Mouse (Mus musculus): ENCODE results near the gene Rnf123. TPM values are rescaled to one million over a fixed set of nuclear protein-coding genes. Genes with fewer than 3 reads are reported as not detected.
"Not testable (repeated sequence)": the region's sequence is repeated elsewhere in the genome, so short reads cannot be mapped to it uniquely, and the experiment has no call there.

Gene Rnf123
- total RNA-seq, 4 experiments from 2014 or later = 89.0 to 123 (median 115) TPM

GRCm38 (mm10) chr9:108044751-108045492 is 38.2 kb downstream of the Rnf123 start:
- no peak for DNase-seq (ENCODE audit: low spot score in 2 of 2)

GRCm38 (mm10) chr9:108035331-108036156 is 47.6 kb downstream of the Rnf123 start:
- no peak for DNase-seq (ENCODE audit: low spot score in 2 of 2)

GRCm38 (mm10) chr9:108032126-108032525 is 51.0 kb downstream of the Rnf123 start:
- DNase-seq (ENCODE audit: low spot score in 2 of 2) = no peak

GRCm38 (mm10) chr9:108027867-108028266 is 55.3 kb downstream of the Rnf123 start:
- DNase-seq (ENCODE audit: low spot score in 2 of 2) = no peak

GRCm38 (mm10) chr9:108026584-108026983 is 56.6 kb downstream of the Rnf123 start:
- no peak for DNase-seq (ENCODE audit: low spot score in 2 of 2)

GRCm38 (mm10) chr9:108023216-108023615 is 59.9 kb downstream of the Rnf123 start:
- DNase-seq (ENCODE audit: low spot score in 2 of 2) = no peak

DNA sequence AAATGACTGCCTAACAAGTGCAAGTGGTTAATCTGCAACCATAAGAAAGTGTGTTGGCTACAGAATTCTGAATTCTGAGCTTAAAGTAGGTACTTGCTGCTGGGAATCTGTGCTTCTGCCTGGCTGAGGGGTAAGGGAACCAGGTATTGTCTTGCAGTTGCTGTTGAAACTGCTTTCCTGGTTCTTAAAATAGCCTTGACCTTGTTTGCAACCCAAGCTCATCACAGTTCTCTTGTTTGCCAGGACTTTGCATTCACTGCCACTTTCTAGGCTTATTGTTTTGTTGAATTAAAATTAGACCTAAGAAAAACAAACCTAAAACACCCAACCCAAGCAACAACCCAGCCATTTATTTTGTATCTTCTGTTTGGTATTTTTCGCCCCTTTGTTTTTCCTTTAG is 62.4 kb downstream of the Rnf123 start:
- no peak for DNase-seq (ENCODE audit: low spot score in 2 of 2)

DNA sequence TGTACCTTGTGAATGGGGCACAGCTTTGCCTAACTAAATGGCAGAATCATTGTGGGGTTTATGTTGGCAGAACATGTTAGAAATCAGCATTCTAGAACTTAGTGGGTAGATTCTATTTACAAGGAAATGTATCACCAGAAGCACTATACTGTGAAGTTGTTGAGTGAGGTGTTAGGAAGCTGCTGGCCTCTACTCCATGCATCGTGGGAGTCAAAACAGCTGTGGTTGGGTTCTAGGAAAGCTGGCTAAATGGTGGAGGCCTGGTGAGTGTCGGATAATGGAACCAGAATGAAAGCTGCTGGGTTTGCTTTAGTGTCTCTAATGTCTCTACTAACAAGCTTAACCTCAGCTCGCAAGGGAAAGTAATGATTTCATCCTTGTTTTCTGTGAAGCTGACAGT is 66.0 kb downstream of the Rnf123 start:
- no peak for DNase-seq (ENCODE audit: low spot score in 2 of 2)

DNA sequence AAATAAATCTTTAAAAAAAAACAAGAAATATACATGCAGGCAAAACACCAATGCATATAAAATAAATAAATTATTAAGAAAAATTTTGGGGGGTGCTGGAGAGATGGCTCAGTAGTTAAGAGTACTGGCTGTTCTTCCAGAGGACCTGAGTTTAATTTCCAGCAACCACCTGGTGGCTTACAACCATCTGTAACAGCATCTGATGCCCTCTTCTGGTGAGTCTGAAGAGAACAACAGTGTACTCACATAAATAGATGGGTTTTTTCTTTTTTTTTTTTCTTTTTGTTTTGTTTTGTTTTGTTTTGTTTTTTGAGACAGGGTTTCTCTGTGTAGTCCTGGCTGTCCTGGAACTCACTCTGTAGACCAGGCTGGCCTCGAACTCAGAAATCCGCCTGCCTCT is 69.6 kb downstream of the Rnf123 start:
- not testable (repeated sequence) for DNase-seq (ENCODE audit: low spot score in 2 of 2)

DNA sequence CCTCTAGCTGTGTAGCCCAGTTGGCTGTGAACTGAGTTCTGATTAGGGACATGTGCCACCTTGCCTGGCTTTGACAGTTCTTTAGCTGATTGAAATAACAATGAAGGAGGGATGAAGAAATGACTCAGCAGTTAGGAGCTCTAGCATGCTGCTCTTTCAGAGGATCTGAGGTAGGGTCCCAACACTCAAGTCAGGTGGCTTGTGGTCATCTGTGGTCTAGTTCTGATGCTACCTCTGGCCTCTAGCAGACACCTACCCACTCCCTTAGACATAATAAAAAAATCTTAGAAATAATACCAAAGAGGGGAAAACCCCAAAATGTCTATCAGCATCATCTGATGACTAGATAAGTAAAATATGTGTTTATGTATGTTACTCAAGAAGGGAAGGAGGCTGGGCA is 72.8 kb downstream of the Rnf123 start:
- DNase-seq (ENCODE audit: low spot score in 2 of 2) = no peak

- no peak for DNase-seq (ENCODE audit: low spot score in 2 of 2)
These were observed 75.1 kb downstream of the Rnf123 start for GRCm38 (mm10) chr9:108008041-108008440.

- no peak for DNase-seq (ENCODE audit: low spot score in 2 of 2)
These were observed 79.6 kb downstream of the Rnf123 start for GRCm38 (mm10) chr9:108003531-108003890.

DNA sequence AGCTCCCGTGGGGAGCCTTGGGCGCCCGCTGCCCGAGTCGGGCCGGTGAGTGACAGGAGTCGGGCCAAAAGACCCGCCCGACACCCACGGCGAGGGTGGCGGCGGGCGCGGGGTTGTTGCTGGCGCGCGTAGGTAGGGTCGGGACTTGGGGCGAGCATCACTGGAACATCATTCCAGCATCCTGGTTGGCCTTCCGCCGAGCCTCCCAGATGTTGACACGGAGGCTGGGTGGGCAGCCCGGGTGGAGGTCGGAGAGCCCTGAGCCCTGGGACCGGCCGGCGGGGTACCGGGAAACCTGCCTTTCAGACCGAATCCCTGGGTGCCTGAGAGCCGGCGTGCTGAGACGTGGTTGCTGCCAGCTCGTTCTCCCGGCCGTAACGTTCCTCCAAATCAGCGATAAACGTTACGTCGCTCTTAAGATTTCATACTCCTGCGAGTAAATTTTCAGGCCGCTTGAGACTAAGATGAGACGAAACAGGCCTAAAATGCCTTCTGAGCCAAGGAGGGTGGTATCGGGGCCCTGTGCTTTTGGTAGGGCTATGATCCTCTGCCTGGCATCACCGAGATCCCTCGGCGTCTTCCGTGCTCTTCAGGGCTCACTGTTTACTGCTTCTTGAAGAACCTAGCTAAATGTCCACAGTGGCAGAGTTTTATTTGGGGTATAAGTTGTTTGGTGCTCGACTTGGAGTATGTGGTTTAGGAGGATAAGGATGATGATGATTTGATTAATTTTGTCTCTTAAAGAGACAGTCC is 80.2 kb downstream of the Rnf123 start:
- DNase-seq (ENCODE audit: low spot score in 2 of 2) = no peak

DNA sequence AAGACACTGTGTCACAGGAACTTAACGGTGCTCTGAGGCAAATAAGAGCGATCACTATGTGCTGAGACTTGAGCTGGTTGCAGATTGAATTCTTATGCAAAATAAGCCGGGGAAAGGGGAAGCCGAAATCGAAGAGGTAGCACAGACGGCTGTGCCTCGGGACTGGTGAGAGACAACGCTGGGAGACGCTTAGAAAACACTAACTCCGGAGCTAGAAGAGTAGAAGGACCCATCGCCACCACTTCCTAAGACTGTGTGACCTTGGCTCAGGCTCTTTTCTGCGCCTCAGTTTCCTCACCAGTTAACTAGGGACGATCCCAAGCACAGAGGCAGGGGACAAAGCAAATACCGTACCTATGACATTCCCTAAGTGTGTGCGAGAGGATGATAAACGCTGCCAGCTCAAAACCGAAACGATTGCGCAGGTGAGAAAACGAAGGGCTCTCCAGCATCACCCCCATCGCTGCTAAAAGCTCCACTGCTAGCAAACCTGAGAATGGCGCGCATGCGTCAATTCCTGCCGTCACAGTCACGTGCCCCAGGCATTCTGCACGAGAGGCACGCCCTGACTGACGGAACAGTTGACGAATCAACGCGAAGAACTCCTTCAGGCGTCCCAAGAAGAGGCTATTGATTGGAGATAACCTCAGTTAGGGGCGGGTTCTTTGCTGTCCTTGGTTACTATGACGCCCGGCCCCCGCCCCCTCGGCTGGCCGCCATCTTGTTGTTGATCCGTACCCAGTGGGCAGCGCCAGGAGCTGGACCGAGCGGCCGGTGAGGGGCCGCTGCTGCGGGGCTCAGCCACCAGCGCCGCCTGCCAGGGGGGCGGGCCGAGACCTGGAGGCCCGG is 81.0 kb downstream of the Rnf123 start, which contains the start of gene Ip6k1:
Gene Ip6k1, plus strand, starts transcription at position 580 of the 849 bp plus-strand sequence.
- DNase-seq (ENCODE audit: low spot score in 2 of 2) = peak; percentile 100

Small RNA genes lying within 50 kb of the gene (microRNA-seq; reads per million reads assigned to microRNA genes)
- 0 to 0.76 reads per million in 2 experiments for gene Gm47303
- 0 reads per million in 2 experiments for gene Mir7088

Other genes with a start within 250 kb of the Rnf123 start
- gene Rbm6, start 210.1 kb downstream of the Rnf123 start, total RNA-seq (2022) = 10 to 100 TPM; 60.2 to 80.8 (median 68.6) TPM
- gene Mon1a, start 195.2 kb downstream of the Rnf123 start, total RNA-seq (2022) = 10 to 100 TPM; 21.0 to 30.2 (median 27.2) TPM
- 1 to 10 TPM; 1.5 to 3.9 (median 2.5) TPM for gene Mst1r, start 176.5 kb downstream of the Rnf123 start, total RNA-seq (2022)
- gene Actl11, start 154.9 kb downstream of the Rnf123 start, total RNA-seq (2022) = not detected
- gene Camkv, start 147.7 kb downstream of the Rnf123 start, total RNA-seq (2022) = 100 to 1,000 TPM; 470 to 535 (median 505) TPM
- gene Traip, start 133.2 kb downstream of the Rnf123 start, total RNA-seq (2022) = 10 to 100 TPM; 15.2 to 26.6 (median 19.9) TPM
- gene Uba7, start 107.8 kb downstream of the Rnf123 start, total RNA-seq (2022) = 10 to 100 TPM in 2 of 4 experiments, 1 to 10 TPM in 2; 5.8 to 14.1 (median 11.1) TPM
- gene Gm20661, start 100.3 kb downstream of the Rnf123 start, total RNA-seq (2022) = 1 to 10 TPM in 3 of 4 experiments, under 1 TPM in 1; 0.71 to 2.1 (median 1.4) TPM
- gene Inka1, start 97.5 kb downstream of the Rnf123 start, total RNA-seq (2022) = 10 to 100 TPM in 3 of 4 experiments, 1 to 10 TPM in 1; 9.5 to 14.1 (median 12.0) TPM
- gene Cdhr4, start 90.8 kb downstream of the Rnf123 start, total RNA-seq (2022) = 1 to 10 TPM; 4.0 to 8.2 (median 6.7) TPM
- 1 to 10 TPM in 2 of 4 experiments, under 1 TPM in 2; 0.78 to 3.9 (median 2.1) TPM for gene Gm20662, start 87.0 kb downstream of the Rnf123 start, total RNA-seq (2022)
- gene Ip6k1, start 80.8 kb downstream of the Rnf123 start, total RNA-seq (2022) = 100 to 1,000 TPM; 193 to 261 (median 223) TPM
- gene Gmppb, start 34.1 kb downstream of the Rnf123 start, total RNA-seq (2022) = 10 to 100 TPM; 17.2 to 21.6 (median 19.2) TPM
- gene Amigo3, start 30.2 kb downstream of the Rnf123 start, total RNA-seq (2022) = 1 to 10 TPM; 1.2 to 2.3 (median 1.6) TPM
- not detected for gene Mst1, start 2.9 kb downstream of the Rnf123 start, total RNA-seq (2022)
- gene Apeh, start 11.3 kb upstream of the Rnf123 start, total RNA-seq (2022) = 10 to 100 TPM; 33.9 to 45.8 (median 35.5) TPM
- 100 to 1,000 TPM; 192 to 224 (median 203) TPM for gene Bsn, start 107.0 kb upstream of the Rnf123 start, total RNA-seq (2022)
- gene Dag1, start 180.6 kb upstream of the Rnf123 start, total RNA-seq (2022) = 10 to 100 TPM; 70.4 to 75.9 (median 73.9) TPM
- gene Nicn1, start 207.1 kb upstream of the Rnf123 start, total RNA-seq (2022) = 100 to 1,000 TPM; 106 to 131 (median 116) TPM
- 10 to 100 TPM; 30.1 to 37.2 (median 34.8) TPM for gene Amt, start 213.5 kb upstream of the Rnf123 start, total RNA-seq (2022)
- 100 to 1,000 TPM; 157 to 186 (median 166) TPM for gene Rhoa, start 222.8 kb upstream of the Rnf123 start, total RNA-seq (2022)
- 10 to 100 TPM; 31.7 to 39.2 (median 36.8) TPM for gene Tcta, start 222.8 kb upstream of the Rnf123 start, total RNA-seq (2022)

Data from layer of hippocampus, adult 8-10 months (tissue).